Mouse (Mus musculus): ENCODE results near the gene Gm20388. TPM values are rescaled to one million over a fixed set of nuclear protein-coding genes. Genes with fewer than 3 reads are reported as not detected.
A peak's percentile ranks its signal among the peaks of the same experiment; 100 is the strongest.

Gm20388 gene
- total RNA-seq, 1 experiment, result 27.0 TPM

DNA sequence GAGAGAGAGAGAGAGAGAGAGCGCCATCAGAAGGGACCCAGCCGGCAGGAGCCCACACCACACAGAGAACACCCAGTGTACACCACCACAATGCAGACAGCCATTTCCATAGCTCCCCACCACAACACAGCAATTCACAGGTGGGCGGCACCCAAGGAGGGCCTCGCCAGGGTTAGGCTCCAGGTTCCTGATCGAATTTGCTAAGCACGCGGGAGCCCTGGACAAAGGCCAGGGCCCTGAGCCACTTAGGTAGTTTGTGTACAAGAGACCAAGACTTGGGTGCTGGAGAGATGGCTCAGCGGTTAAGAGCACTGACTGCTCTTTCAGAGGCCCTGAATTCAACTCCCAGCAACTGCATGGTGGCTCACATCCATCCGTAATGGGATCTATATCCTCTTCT, 1641.9 kb downstream of the Gm20388 start:
- no peak for TF ChIP-seq CHD2 (IDR thresholded peaks at IDR 0.05; ENCODE audit: low read depth, low read length)
- TF ChIP-seq MAFK (IDR thresholded peaks at IDR 0.05; ENCODE audit: insufficient read depth, low read depth, low read length), result no peak
- no peak for TF ChIP-seq ZC3H11A (IDR thresholded peaks at IDR 0.05; ENCODE audit: borderline replicate concordance, low read depth, low read length)
- no peak for TF ChIP-seq HCFC1 (IDR thresholded peaks at IDR 0.05; ENCODE audit: borderline replicate concordance, insufficient read depth, low read length)
- TF ChIP-seq ZNF384 (IDR thresholded peaks at IDR 0.05; ENCODE audit: low read depth, low read length), result no peak
- Histone ChIP-seq H3K4me3 (ENCODE audit: insufficient read depth in 1 of 2, low read depth in 1 of 2, low read length in 2 of 2, poor library complexity in 1 of 2, severe bottlenecking in 1 of 2) (peak overlapping the region in 1 of 2 experiments; percentile 5; a peak in 2 of 4 replicates), H3K4me1 (ENCODE audit: control insufficient read depth in 2 of 2, insufficient read depth in 2 of 2, low read length in 2 of 2, poor library complexity in 1 of 2) (peaks cover 0 to 17% of the 10 kb centered on the region in 2 experiments; a peak in 2 of 4 replicates), H3K9ac (ENCODE audit: insufficient read depth, low read depth, low read length, poor library complexity, severe bottlenecking) (no peak overlapping the region), H3K36me3 (ENCODE audit: control insufficient read depth, insufficient read depth, low read length, poor library complexity, severe bottlenecking) (peaks cover 32% of the 10 kb centered on the region), H3K27ac (ENCODE audit: insufficient read depth, low read depth, low read length, poor library complexity, severe bottlenecking) (no peak overlapping the region), H3K9me3 (ENCODE audit: control insufficient read depth, insufficient read depth, low read depth, low read length) (no peaks in the 10 kb centered on the region)
- no peak for DNase-seq (ENCODE audit: low read depth, low spot score)
- in situ Hi-C loops (cut with MboI; ENCODE audit: low sequenced_read_pairs in 2 of 2, unreplicated experiment in 2 of 2), result no loop called here

DNA sequence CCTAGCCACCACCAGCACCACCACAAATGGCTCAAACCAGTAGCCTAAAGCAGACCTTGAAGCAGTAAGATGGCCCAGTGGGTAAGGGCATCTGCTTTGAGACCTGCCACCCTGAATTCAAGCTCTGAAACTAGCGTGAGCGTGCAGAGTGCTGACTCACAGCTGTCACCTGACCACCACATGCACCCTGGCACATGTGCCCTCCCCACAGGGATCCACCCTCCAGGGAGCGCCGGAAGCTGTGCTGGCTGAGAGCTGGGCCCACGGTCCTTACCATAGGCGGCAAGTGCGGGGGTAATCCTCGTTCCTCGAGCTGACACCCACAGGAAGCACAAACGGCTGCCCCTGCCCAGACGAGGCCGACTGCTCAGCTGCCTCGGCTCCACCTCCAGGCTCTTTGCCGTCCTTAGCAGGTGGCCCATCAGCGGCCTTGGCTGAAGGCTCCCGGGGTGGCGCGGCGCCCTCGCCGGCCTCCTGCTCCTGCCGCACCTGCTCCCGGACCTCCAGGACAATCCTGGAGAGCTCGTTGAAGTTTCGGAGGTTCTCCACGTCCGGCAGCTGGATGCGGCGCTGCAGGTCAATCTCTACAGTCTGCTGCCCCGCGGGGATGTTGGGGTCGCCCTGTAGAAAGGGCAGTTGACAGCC, 1643.3 kb downstream of the Gm20388 start:
- Histone ChIP-seq H3K9me3 (ENCODE audit: control insufficient read depth, insufficient read depth, low read depth, low read length) (no peaks in the 10 kb centered on the region), H3K36me3 (ENCODE audit: control insufficient read depth, insufficient read depth, low read length, poor library complexity, severe bottlenecking) (peaks cover 33% of the 10 kb centered on the region), H3K27ac (ENCODE audit: insufficient read depth, low read depth, low read length, poor library complexity, severe bottlenecking) (no peak overlapping the region), H3K9ac (ENCODE audit: insufficient read depth, low read depth, low read length, poor library complexity, severe bottlenecking) (no peak overlapping the region; the same call in 1 of the 2 replicates), H3K4me3 (ENCODE audit: insufficient read depth in 1 of 2, low read depth in 1 of 2, low read length in 2 of 2, poor library complexity in 1 of 2, severe bottlenecking in 1 of 2) (no peak overlapping the region), H3K4me1 (ENCODE audit: control insufficient read depth in 2 of 2, insufficient read depth in 2 of 2, low read length in 2 of 2, poor library complexity in 1 of 2) (peaks cover 0 to 21% of the 10 kb centered on the region in 2 experiments; a peak in 2 of 4 replicates)
- no peak for DNase-seq (ENCODE audit: low read depth, low spot score)
- TF ChIP-seq HCFC1 (IDR thresholded peaks at IDR 0.05; ENCODE audit: borderline replicate concordance, insufficient read depth, low read length), result no peak
- TF ChIP-seq CHD2 (IDR thresholded peaks at IDR 0.05; ENCODE audit: low read depth, low read length), result no peak
- no peak for TF ChIP-seq ZC3H11A (IDR thresholded peaks at IDR 0.05; ENCODE audit: borderline replicate concordance, low read depth, low read length)
- TF ChIP-seq ZNF384 (IDR thresholded peaks at IDR 0.05; ENCODE audit: low read depth, low read length), result no peak
- no peak for TF ChIP-seq MAFK (IDR thresholded peaks at IDR 0.05; ENCODE audit: insufficient read depth, low read depth, low read length)
- in situ Hi-C loops (cut with MboI; ENCODE audit: low sequenced_read_pairs in 2 of 2, unreplicated experiment in 2 of 2), result no loop called here

DNA sequence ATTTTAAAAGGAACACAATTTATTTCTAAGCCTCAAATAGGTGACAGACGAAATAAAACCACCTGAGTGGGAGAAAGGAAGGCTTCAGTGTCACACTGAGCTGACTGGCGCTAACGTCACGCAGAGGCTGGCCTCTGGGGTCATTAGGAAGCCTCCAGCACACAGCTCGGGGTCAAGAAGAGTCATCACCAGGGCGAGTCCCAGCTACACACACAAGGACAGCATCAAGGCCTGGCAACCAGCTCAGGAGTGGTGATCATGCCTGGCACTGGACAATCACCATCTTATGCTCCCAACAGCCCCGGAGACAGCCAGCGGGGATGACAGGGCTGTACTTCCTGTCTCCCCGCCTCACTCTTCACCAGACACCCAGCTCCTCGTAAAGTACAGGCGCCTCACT, 1647.1 kb downstream of the Gm20388 start:
- Histone ChIP-seq H3K9me3 (ENCODE audit: control insufficient read depth, insufficient read depth, low read depth, low read length) (no peaks in the 10 kb centered on the region), H3K27ac (ENCODE audit: insufficient read depth, low read depth, low read length, poor library complexity, severe bottlenecking) (no peak overlapping the region), H3K36me3 (ENCODE audit: control insufficient read depth, insufficient read depth, low read length, poor library complexity, severe bottlenecking) (peaks cover 33% of the 10 kb centered on the region), H3K9ac (ENCODE audit: insufficient read depth, low read depth, low read length, poor library complexity, severe bottlenecking) (no peak overlapping the region), H3K4me3 (ENCODE audit: insufficient read depth in 1 of 2, low read depth in 1 of 2, low read length in 2 of 2, poor library complexity in 1 of 2, severe bottlenecking in 1 of 2) (no peak overlapping the region), H3K4me1 (ENCODE audit: control insufficient read depth in 2 of 2, insufficient read depth in 2 of 2, low read length in 2 of 2, poor library complexity in 1 of 2) (peaks cover 0 to 9% of the 10 kb centered on the region in 2 experiments; a peak in 1 of 4 replicates)
- no peak for DNase-seq (ENCODE audit: low read depth, low spot score)
- TF ChIP-seq CHD2 (IDR thresholded peaks at IDR 0.05; ENCODE audit: low read depth, low read length) (no peak), MAFK (IDR thresholded peaks at IDR 0.05; ENCODE audit: insufficient read depth, low read depth, low read length) (no peak), HCFC1 (IDR thresholded peaks at IDR 0.05; ENCODE audit: borderline replicate concordance, insufficient read depth, low read length) (no peak), ZNF384 (IDR thresholded peaks at IDR 0.05; ENCODE audit: low read depth, low read length) (no peak), ZC3H11A (IDR thresholded peaks at IDR 0.05; ENCODE audit: borderline replicate concordance, low read depth, low read length) (no peak)
- in situ Hi-C loops (cut with MboI; ENCODE audit: low sequenced_read_pairs in 2 of 2, unreplicated experiment in 2 of 2), result no loop called here

DNA sequence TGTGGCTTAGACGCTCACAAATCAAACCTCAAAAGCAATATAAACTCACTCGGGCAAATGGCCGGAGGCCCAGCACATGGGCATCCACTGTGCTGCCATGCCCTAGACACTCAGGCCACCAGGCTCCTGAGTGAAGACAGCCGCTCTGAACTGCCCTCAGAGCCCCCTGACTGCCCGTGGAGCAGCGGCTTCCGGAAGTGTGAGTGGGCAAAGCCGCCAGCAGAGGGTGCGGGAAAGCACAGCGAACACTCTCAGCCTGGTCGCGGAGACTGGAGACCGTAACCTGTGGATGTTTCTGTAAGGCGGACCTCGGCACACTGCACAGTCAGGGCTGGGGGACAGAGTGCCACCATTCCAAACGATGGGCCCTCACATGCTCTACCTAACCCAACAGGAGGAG, 1647.9 kb downstream of the Gm20388 start:
- in situ Hi-C loops (cut with MboI; ENCODE audit: low sequenced_read_pairs in 2 of 2, unreplicated experiment in 2 of 2), result no loop called here
- Histone ChIP-seq H3K36me3 (ENCODE audit: control insufficient read depth, insufficient read depth, low read length, poor library complexity, severe bottlenecking) (peaks cover 29% of the 10 kb centered on the region), H3K4me1 (ENCODE audit: control insufficient read depth in 2 of 2, insufficient read depth in 2 of 2, low read length in 2 of 2, poor library complexity in 1 of 2) (peaks cover 0 to 9% of the 10 kb centered on the region in 2 experiments; a peak in 1 of 4 replicates), H3K9me3 (ENCODE audit: control insufficient read depth, insufficient read depth, low read depth, low read length) (no peaks in the 10 kb centered on the region), H3K9ac (ENCODE audit: insufficient read depth, low read depth, low read length, poor library complexity, severe bottlenecking) (no peak overlapping the region), H3K4me3 (ENCODE audit: insufficient read depth in 1 of 2, low read depth in 1 of 2, low read length in 2 of 2, poor library complexity in 1 of 2, severe bottlenecking in 1 of 2) (no peak overlapping the region; a peak in 1 of 4 replicates), H3K27ac (ENCODE audit: insufficient read depth, low read depth, low read length, poor library complexity, severe bottlenecking) (no peak overlapping the region)
- no peak for TF ChIP-seq HCFC1 (IDR thresholded peaks at IDR 0.05; ENCODE audit: borderline replicate concordance, insufficient read depth, low read length)
- no peak for TF ChIP-seq MAFK (IDR thresholded peaks at IDR 0.05; ENCODE audit: insufficient read depth, low read depth, low read length)
- no peak for DNase-seq (ENCODE audit: low read depth, low spot score)
